Mouse (Mus musculus): ENCODE data around the gene Ppp2r2d.

The Ppp2r2d gene

GRCm38 (mm10) chr7:138928456-138928855, 82.6 kb downstream of the Ppp2r2d start:
- no peak for DNase-seq

Data from kidney, adult 18-20 months (tissue).